Mouse (Mus musculus): ENCODE data around the gene Gm9913. TPM values are rescaled to one million over a fixed set of nuclear protein-coding genes. Genes with fewer than 3 reads are reported as not detected.

The Gm9913 gene
- 0.14 TPM in 2 replicates for polyA plus RNA-seq (2014; fragmentation: Nextera tagmentation; extraction: Ambion mirVana)

- peak; percentile 54 for DNase-seq (ENCODE audit: low spot score)
- no peaks in the 10 kb centered on the region for H3K27me3 ChIP-seq (replicated peaks; ENCODE audit: control insufficient read depth, insufficient read depth, low read length)
- H3K4me2 ChIP-seq (ENCODE audit: low read length) = peak within 1 kb of the TSS; percentile 99
- peak; percentile 70 for ATAC-seq
- peak within 1 kb of the TSS; percentile 67 for H3K4me3 ChIP-seq (ENCODE audit: low read depth, low read length)
- H3K9me3 ChIP-seq (replicated peaks; ENCODE audit: control insufficient read depth, low read length) = no peaks in the 10 kb centered on the region
- under 1% methylated on average over 32 of the region's 45 CpGs for WGBS
- H3K4me1 ChIP-seq (ENCODE audit: control insufficient read depth, insufficient read depth, low read length) = peaks cover 4% of the 10 kb centered on the region; the same call in 1 of the 2 replicates
- no peaks in the 10 kb centered on the region for H3K36me3 ChIP-seq (ENCODE audit: control insufficient read depth, insufficient read depth, low read length)
- H3K27ac ChIP-seq (ENCODE audit: low read depth, low read length) = peak within 1 kb of the TSS; percentile 70
- H3K9ac ChIP-seq (ENCODE audit: low read length) = peak within 1 kb of the TSS; percentile 78
These were observed at the start of gene Gm9913 for GRCm38 (mm10) chr2:125505006-125505745. Gm9913 (plus strand) TSS chr2:125505089.

- H3K27me3 ChIP-seq (replicated peaks; ENCODE audit: control insufficient read depth, insufficient read depth, low read length) = no peaks in the 10 kb centered on the region
- H3K4me3 ChIP-seq (ENCODE audit: low read depth, low read length) = no peak overlapping the region
- 88% methylated on average over 15 of the region's 15 CpGs for WGBS
- H3K4me2 ChIP-seq (ENCODE audit: low read length) = no peak overlapping the region
- no peak overlapping the region for H3K27ac ChIP-seq (ENCODE audit: low read depth, low read length)
- H3K9me3 ChIP-seq (replicated peaks; ENCODE audit: control insufficient read depth, low read length) = no peaks in the 10 kb centered on the region
- no peak for DNase-seq (ENCODE audit: low spot score)
- ATAC-seq = no peak
- no peak overlapping the region for H3K9ac ChIP-seq (ENCODE audit: low read length)
- no peaks in the 10 kb centered on the region for H3K4me1 ChIP-seq (ENCODE audit: control insufficient read depth, insufficient read depth, low read length)
- H3K36me3 ChIP-seq (ENCODE audit: control insufficient read depth, insufficient read depth, low read length) = no peaks in the 10 kb centered on the region
These were observed 48.7 kb upstream of the Gm9913 start for GRCm38 (mm10) chr2:125456059-125456789.

- H3K36me3 ChIP-seq (ENCODE audit: control insufficient read depth, insufficient read depth, low read length) = no peaks in the 10 kb centered on the region
- no peak overlapping the region for H3K9ac ChIP-seq (ENCODE audit: low read length)
- H3K4me1 ChIP-seq (ENCODE audit: control insufficient read depth, insufficient read depth, low read length) = no peaks in the 10 kb centered on the region
- ATAC-seq = no peak
- no peak for DNase-seq (ENCODE audit: low spot score)
- H3K9me3 ChIP-seq (replicated peaks; ENCODE audit: control insufficient read depth, low read length) = no peaks in the 10 kb centered on the region
- H3K27ac ChIP-seq (ENCODE audit: low read depth, low read length) = no peak overlapping the region
- no peaks in the 10 kb centered on the region for H3K27me3 ChIP-seq (replicated peaks; ENCODE audit: control insufficient read depth, insufficient read depth, low read length)
- no peak overlapping the region for H3K4me3 ChIP-seq (ENCODE audit: low read depth, low read length)
- 87% methylated on average over 3 of the region's 3 CpGs for WGBS
- H3K4me2 ChIP-seq (ENCODE audit: low read length) = no peak overlapping the region
These were observed 45.8 kb upstream of the Gm9913 start for GRCm38 (mm10) chr2:125459087-125459486.

GRCm38 (mm10) chr2:125464036-125464435, 40.9 kb upstream of the Gm9913 start:
- no peak for ATAC-seq
- Histone ChIP-seq H3K9me3 (replicated peaks; ENCODE audit: control insufficient read depth, low read length) (no peaks in the 10 kb centered on the region), H3K4me3 (ENCODE audit: low read depth, low read length) (no peak overlapping the region)

GRCm38 (mm10) chr2:125470553-125471295, 34.2 kb upstream of the Gm9913 start:
- Histone ChIP-seq H3K4me2 (ENCODE audit: low read length) (no peak overlapping the region), H3K9me3 (replicated peaks; ENCODE audit: control insufficient read depth, low read length) (no peaks in the 10 kb centered on the region), H3K9ac (ENCODE audit: low read length) (no peak overlapping the region), H3K4me3 (ENCODE audit: low read depth, low read length) (no peak overlapping the region), H3K4me1 (ENCODE audit: control insufficient read depth, insufficient read depth, low read length) (no peaks in the 10 kb centered on the region), H3K36me3 (ENCODE audit: control insufficient read depth, insufficient read depth, low read length) (peaks cover 4% of the 10 kb centered on the region; the same call in 1 of the 2 replicates), H3K27ac (ENCODE audit: low read depth, low read length) (no peak overlapping the region), H3K27me3 (replicated peaks; ENCODE audit: control insufficient read depth, insufficient read depth, low read length) (no peaks in the 10 kb centered on the region)
- DNase-seq (ENCODE audit: low spot score) = peak; percentile 22
- 71% methylated on average over 8 of the region's 8 CpGs for WGBS
- no peak for ATAC-seq

More at GRCm38 (mm10) chr2:125464036-125464435, 40.9 kb upstream of the Gm9913 start:
- no peak overlapping the region for H3K4me2 ChIP-seq (ENCODE audit: low read length)
- no peaks in the 10 kb centered on the region for H3K4me1 ChIP-seq (ENCODE audit: control insufficient read depth, insufficient read depth, low read length)
- H3K36me3 ChIP-seq (ENCODE audit: control insufficient read depth, insufficient read depth, low read length) = peaks cover 4% of the 10 kb centered on the region; the same call in 1 of the 2 replicates
- no peak for DNase-seq (ENCODE audit: low spot score)
- 91% methylated on average over 6 of the region's 6 CpGs for WGBS
- H3K9ac ChIP-seq (ENCODE audit: low read length) = no peak overlapping the region
- no peak overlapping the region for H3K27ac ChIP-seq (ENCODE audit: low read depth, low read length)
- H3K27me3 ChIP-seq (replicated peaks; ENCODE audit: control insufficient read depth, insufficient read depth, low read length) = no peaks in the 10 kb centered on the region

GRCm38 (mm10) chr2:125471721-125472120, 33.2 kb upstream of the Gm9913 start:
- no peaks in the 10 kb centered on the region for H3K27me3 ChIP-seq (replicated peaks; ENCODE audit: control insufficient read depth, insufficient read depth, low read length)
- no peak for DNase-seq (ENCODE audit: low spot score)
- H3K9ac ChIP-seq (ENCODE audit: low read length) = no peak overlapping the region
- no peaks in the 10 kb centered on the region for H3K9me3 ChIP-seq (replicated peaks; ENCODE audit: control insufficient read depth, low read length)
- no peak overlapping the region for H3K4me2 ChIP-seq (ENCODE audit: low read length)
- H3K27ac ChIP-seq (ENCODE audit: low read depth, low read length) = no peak overlapping the region
- no peak for ATAC-seq
- 80% methylated on average over 4 of the region's 4 CpGs for WGBS
- H3K4me1 ChIP-seq (ENCODE audit: control insufficient read depth, insufficient read depth, low read length) = no peaks in the 10 kb centered on the region
- H3K36me3 ChIP-seq (ENCODE audit: control insufficient read depth, insufficient read depth, low read length) = no peaks in the 10 kb centered on the region
- H3K4me3 ChIP-seq (ENCODE audit: low read depth, low read length) = no peak overlapping the region

- H3K4me2 ChIP-seq (ENCODE audit: low read length) = no peak overlapping the region
- 91% methylated on average over 2 of the region's 2 CpGs for WGBS
- H3K9me3 ChIP-seq (replicated peaks; ENCODE audit: control insufficient read depth, low read length) = no peaks in the 10 kb centered on the region
- H3K27me3 ChIP-seq (replicated peaks; ENCODE audit: control insufficient read depth, insufficient read depth, low read length) = no peaks in the 10 kb centered on the region
- ATAC-seq (no peak), DNase-seq (ENCODE audit: low spot score) (no peak)
- no peak overlapping the region for H3K4me3 ChIP-seq (ENCODE audit: low read depth, low read length)
- no peak overlapping the region for H3K9ac ChIP-seq (ENCODE audit: low read length)
- H3K27ac ChIP-seq (ENCODE audit: low read depth, low read length) = no peak overlapping the region
- no peaks in the 10 kb centered on the region for H3K36me3 ChIP-seq (ENCODE audit: control insufficient read depth, insufficient read depth, low read length)
- no peaks in the 10 kb centered on the region for H3K4me1 ChIP-seq (ENCODE audit: control insufficient read depth, insufficient read depth, low read length)
These were observed 31.7 kb upstream of the Gm9913 start for GRCm38 (mm10) chr2:125473228-125473627.

GRCm38 (mm10) chr2:125474690-125475089, 30.2 kb upstream of the Gm9913 start:
- 82% methylated on average over 5 of the region's 5 CpGs for WGBS
- Histone ChIP-seq H3K27ac (ENCODE audit: low read depth, low read length) (no peak overlapping the region), H3K36me3 (ENCODE audit: control insufficient read depth, insufficient read depth, low read length) (no peaks in the 10 kb centered on the region), H3K27me3 (replicated peaks; ENCODE audit: control insufficient read depth, insufficient read depth, low read length) (no peaks in the 10 kb centered on the region), H3K4me2 (ENCODE audit: low read length) (no peak overlapping the region), H3K4me1 (ENCODE audit: control insufficient read depth, insufficient read depth, low read length) (no peaks in the 10 kb centered on the region), H3K4me3 (ENCODE audit: low read depth, low read length) (no peak overlapping the region), H3K9ac (ENCODE audit: low read length) (no peak overlapping the region), H3K9me3 (replicated peaks; ENCODE audit: control insufficient read depth, low read length) (no peaks in the 10 kb centered on the region)
- ATAC-seq (no peak), DNase-seq (ENCODE audit: low spot score) (no peak)

Measured in forebrain, embryonic 14.5 days (tissue).